Mouse (Mus musculus) erythroblast, embryonic 14.5 days (primary cell): ENCODE data around the gene Slc24a1. TPM values are rescaled to one million over a fixed set of nuclear protein-coding genes. Genes with fewer than 3 reads are reported as not detected.

Experiments used
- H3K27me3 ChIP-seq: 2 replicates; pipeline ENCODE4 v1.6.1; 2012; ENCODE audit warnings: inconsistent platforms; ENCODE audit not compliant: control insufficient read depth
- H3K36me3 ChIP-seq: 2 replicates; pipeline ENCODE4 v1.6.1; 2012; ENCODE audit warnings: mild to moderate bottlenecking, inconsistent platforms; ENCODE audit not compliant: control insufficient read depth
- H3K4me1 ChIP-seq: 2 replicates; pipeline ENCODE4 v1.6.1; 2012; ENCODE audit warnings: inconsistent platforms; ENCODE audit not compliant: control insufficient read depth
- H3K4me3 ChIP-seq: replicated peaks from 2 replicates; pipeline ENCODE3; 2012; ENCODE audit warnings: moderate library complexity, mild to moderate bottlenecking, inconsistent platforms
- H3K9me3 ChIP-seq: 2 replicates; pipeline ENCODE4 v1.6.1; 2012; ENCODE audit warnings: low read length, inconsistent platforms, mixed read lengths; ENCODE audit not compliant: control insufficient read depth
- GATA1 ChIP-seq: IDR thresholded peaks from 2 replicates; pipeline ENCODE4 v1.6.1; 2012; ENCODE audit warnings: low read length, inconsistent platforms, mixed read lengths
- TAL1 ChIP-seq: IDR thresholded peaks from 3 replicates; pipeline ENCODE4 v1.6.1; 2012; ENCODE audit warnings: low read length, inconsistent platforms, mixed read lengths
- polyA plus RNA-seq: library from polyadenylated mRNA; stranded (reverse); fragments of >175 nt; gene quantifications from 2 replicates; pipeline ENCODE4 v1.2.3, GENCODE M21; 2012

The Slc24a1 gene
- polyA plus RNA-seq, 1 experiment, result not detected

GRCm38 (mm10) chr9:64902866-64903265 lies 48.5 kb downstream of the Slc24a1 start:
- no peak for TF ChIP-seq TAL1
- TF ChIP-seq GATA1, result no peak
- Histone ChIP-seq H3K9me3 (no peaks in the 10 kb centered on the region), H3K36me3 (peaks cover 97% of the 10 kb centered on the region), H3K4me3 (no peak overlapping the region), H3K27me3 (no peaks in the 10 kb centered on the region), H3K4me1 (no peaks in the 10 kb centered on the region)

DNA sequence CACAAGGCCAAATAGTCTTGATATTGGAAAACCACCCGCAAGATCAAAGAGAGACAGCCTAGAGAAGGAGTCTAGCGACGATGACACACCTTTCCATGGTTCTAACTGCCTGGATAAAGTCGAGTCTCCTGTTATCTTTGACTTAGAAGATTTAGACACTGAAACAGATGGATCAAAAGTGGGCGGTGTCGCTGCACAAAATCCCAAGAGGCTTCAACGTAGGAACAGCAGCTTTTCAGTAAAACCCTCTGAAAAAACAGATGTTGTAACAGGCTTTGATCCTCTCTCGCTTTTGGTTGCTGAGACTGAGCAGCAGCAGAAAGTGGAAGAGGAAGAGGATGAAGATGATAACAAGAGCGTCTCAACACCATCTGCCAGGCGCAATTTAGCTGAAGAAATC lies 54.8 kb downstream of the Slc24a1 start:
- no peak for TF ChIP-seq TAL1
- TF ChIP-seq GATA1, result no peak
- peaks cover 100% of the 10 kb centered on the region for H3K36me3 ChIP-seq
- H3K9me3 ChIP-seq, result no peaks in the 10 kb centered on the region
- H3K4me3 ChIP-seq, result no peak overlapping the region
- H3K4me1 ChIP-seq, result no peaks in the 10 kb centered on the region
- H3K27me3 ChIP-seq, result no peaks in the 10 kb centered on the region

- H3K4me3 ChIP-seq, result no peak overlapping the region
- no peaks in the 10 kb centered on the region for H3K9me3 ChIP-seq
- no peaks in the 10 kb centered on the region for H3K27me3 ChIP-seq
- peaks cover 82% of the 10 kb centered on the region for H3K36me3 ChIP-seq
- TF ChIP-seq TAL1 (no peak), GATA1 (no peak)
- H3K4me1 ChIP-seq, result no peaks in the 10 kb centered on the region
Observed at GRCm38 (mm10) chr9:64886008-64886407, 65.4 kb downstream of the Slc24a1 start.

Other genes starting within 250 kb of the Slc24a1 start
- 32.9 and 35.5 TPM in 2 replicates for gene Rab11a, start 213.8 kb downstream of the Slc24a1 start, polyA plus RNA-seq
- 3.7 and 6.2 TPM in 2 replicates for gene Dennd4a, start 140.3 kb downstream of the Slc24a1 start, polyA plus RNA-seq
- gene Ints14, start 9.3 kb upstream of the Slc24a1 start, polyA plus RNA-seq, result 3.3 and 3.8 TPM in 2 replicates
- 0.22 and 0.27 TPM in 2 replicates for gene Hacd3, start 70.1 kb upstream of the Slc24a1 start, polyA plus RNA-seq
- gene Dpp8, start 80.8 kb upstream of the Slc24a1 start, polyA plus RNA-seq, result 0.33 and 0.43 TPM in 2 replicates
- not detected in 2 replicates for gene Igdcc4, start 149.9 kb upstream of the Slc24a1 start, polyA plus RNA-seq
- gene Igdcc3, start 189.6 kb upstream of the Slc24a1 start, polyA plus RNA-seq, result not detected in 2 replicates
- 3.0 and 3.3 TPM in 2 replicates for gene Parp16, start 243.7 kb upstream of the Slc24a1 start, polyA plus RNA-seq